Mouse (Mus musculus) common myeloid progenitor, adult 5-6 weeks (primary cell): ENCODE measurements at regions not wholly inside any gene's neighbourhood (a gene's known extent, or its start where the extent isn't known, plus 50 kb on each side); places are given as distances from the start of the nearest gene placed in this dataset.
A peak's percentile ranks its signal among the peaks of the same experiment; 100 is the strongest.

Experiments
- ATAC-seq: replicated peaks from 2 replicates; pipeline ENCODE4 v1.8.0; 2016; ENCODE audit warnings: low read depth, mild to moderate bottlenecking, moderate TSS enrichment, inconsistent platforms; ENCODE audit not compliant: poor library complexity, severe bottlenecking

- ATAC-seq: no peak
Measured at GRCm38 (mm10) chr5:106321426-106321825, 136.5 kb downstream of the Barhl2 start.

- no peak for ATAC-seq
Measured at GRCm38 (mm10) chr5:106321023-106321422, 136.9 kb downstream of the Barhl2 start.

GRCm38 (mm10) chr5:106320039-106320438, 137.9 kb downstream of the Barhl2 start:
- ATAC-seq: no peak

- ATAC-seq: no peak
Measured at GRCm38 (mm10) chr5:106318246-106318645, 139.7 kb downstream of the Barhl2 start.

GRCm38 (mm10) chr5:106313874-106314273, 144.1 kb downstream of the Barhl2 start:
- ATAC-seq: no peak

- ATAC-seq: no peak
Measured at GRCm38 (mm10) chr5:106301372-106301771, 156.6 kb downstream of the Barhl2 start.

- no peak for ATAC-seq
Measured at GRCm38 (mm10) chr5:106296721-106297120, 161.2 kb downstream of the Barhl2 start.

GRCm38 (mm10) chr5:106295993-106296392, 162.0 kb downstream of the Barhl2 start:
- ATAC-seq: no peak

- no peak for ATAC-seq
Measured at GRCm38 (mm10) chr5:106295538-106295937, 162.4 kb downstream of the Barhl2 start.

GRCm38 (mm10) chr5:106292387-106293229, 165.4 kb downstream of the Barhl2 start:
- ATAC-seq: no peak

- ATAC-seq: no peak
Measured at GRCm38 (mm10) chr5:106285152-106285551, 172.8 kb downstream of the Barhl2 start.

GRCm38 (mm10) chr5:106284731-106285130, 173.2 kb downstream of the Barhl2 start:
- no peak for ATAC-seq

- no peak for ATAC-seq
Measured at GRCm38 (mm10) chr5:106282646-106283045, 175.3 kb downstream of the Barhl2 start.

GRCm38 (mm10) chr5:106277786-106278185, 180.2 kb downstream of the Barhl2 start:
- no peak for ATAC-seq

GRCm38 (mm10) chr5:106277231-106277630, 180.7 kb downstream of the Barhl2 start:
- no peak for ATAC-seq

- no peak for ATAC-seq
Measured at GRCm38 (mm10) chr5:106276186-106276585, 181.8 kb downstream of the Barhl2 start.

GRCm38 (mm10) chr5:106274617-106275016, 183.3 kb downstream of the Barhl2 start:
- ATAC-seq: peak; percentile 56; the same call in 1 of the 2 replicates

- ATAC-seq: no peak
Measured at GRCm38 (mm10) chr5:106264536-106264935, 193.4 kb downstream of the Barhl2 start.

- no peak for ATAC-seq
Measured at GRCm38 (mm10) chr5:106257179-106257578, 200.8 kb downstream of the Barhl2 start.

- ATAC-seq: no peak
Measured at GRCm38 (mm10) chr5:106229154-106229553, 228.8 kb downstream of the Barhl2 start.

- no peak for ATAC-seq
Measured at GRCm38 (mm10) chr5:106224141-106224540, 233.8 kb downstream of the Barhl2 start.

GRCm38 (mm10) chr5:106209543-106209942, 248.4 kb downstream of the Barhl2 start:
- ATAC-seq: no peak
